Mouse (Mus musculus) ES-Bruce4 (cell line): ENCODE results near the gene Tmem220.

ENCODE experiments used
- CTCF ChIP-seq: IDR thresholded peaks from one replicate; pipeline ENCODE4 v1.8.1; 2011; ENCODE audit warnings: low read depth, low read length
- POLR2A ChIP-seq: IDR thresholded peaks from one replicate; pipeline ENCODE4 v1.8.1; 2011; ENCODE audit warnings: low read length; ENCODE audit not compliant: insufficient read depth

- TF ChIP-seq CTCF, result no peak
- TF ChIP-seq POLR2A, result no peak
Measured at GRCm38 (mm10) chr11:67081125-67081649, 56.2 kb downstream of the Tmem220 start.
